Mouse (Mus musculus) heart, adult 11 months (tissue): ENCODE data around the gene Grip1.
A peak's percentile ranks its signal among the peaks of the same experiment; 100 is the strongest.

ENCODE experiments used
- DNase-seq: peaks from one replicate; pipeline ENCODE4 v3.0.0; 2022

Gene Grip1

DNA sequence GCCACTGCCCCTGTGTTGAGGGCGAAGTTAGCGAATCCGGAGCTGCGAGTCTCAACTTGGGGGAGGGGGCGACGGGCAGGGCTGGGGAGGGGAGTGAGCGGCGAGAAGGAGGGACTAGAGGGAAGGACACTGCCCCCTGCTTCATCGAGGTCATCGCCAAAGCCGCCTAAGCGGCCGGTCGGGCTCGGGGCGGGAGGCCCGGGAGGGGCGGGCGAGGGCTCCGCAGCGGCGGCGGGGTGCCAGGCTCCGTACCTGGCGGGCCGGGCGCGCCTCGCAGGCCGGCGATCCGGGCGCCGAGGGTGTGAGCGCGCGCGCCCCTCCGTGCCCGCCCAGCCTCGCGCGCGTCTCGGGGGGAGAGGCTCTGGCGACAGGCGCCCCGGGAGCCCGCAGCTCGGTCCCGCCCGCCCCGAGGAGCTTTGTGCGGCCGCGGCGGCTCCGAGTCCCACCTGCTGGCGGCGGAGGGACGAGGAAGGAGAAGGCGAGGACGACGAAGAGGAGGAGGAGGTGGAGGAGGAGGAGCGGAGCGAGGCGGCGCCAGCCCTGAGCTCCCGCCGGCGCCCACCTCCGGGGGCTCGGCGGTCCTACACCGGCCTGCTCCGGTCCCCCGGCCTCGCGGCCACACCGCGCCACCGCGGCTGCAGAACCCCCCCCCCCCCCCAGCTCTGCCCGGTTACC lies at the start of gene Grip1:
Gene Grip1 (plus strand): TSS at position 400 of the 675 bp plus-strand sequence.
- DNase-seq: peak; percentile 84

DNA sequence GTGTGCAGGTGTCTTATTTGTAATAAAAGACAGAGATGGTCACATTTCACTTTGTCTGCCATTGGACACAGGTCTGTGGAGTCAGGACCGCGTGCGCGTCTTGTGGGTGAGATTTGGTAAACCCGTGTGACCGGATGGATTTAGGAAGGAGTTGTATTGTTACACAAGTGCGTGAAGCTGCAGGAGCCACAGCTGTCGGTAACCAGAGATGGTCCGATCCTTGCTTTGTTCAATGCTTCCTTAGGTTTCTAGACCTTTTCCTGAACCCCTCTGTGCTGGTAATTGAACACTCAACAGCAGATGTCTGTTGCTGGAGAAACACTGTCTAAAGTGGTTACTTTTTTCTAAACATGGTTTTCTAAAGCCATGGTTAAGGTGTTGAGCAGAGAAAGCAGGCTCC lies 48.5 kb upstream of the Grip1 start:
- peak; percentile 74 for DNase-seq

DNA sequence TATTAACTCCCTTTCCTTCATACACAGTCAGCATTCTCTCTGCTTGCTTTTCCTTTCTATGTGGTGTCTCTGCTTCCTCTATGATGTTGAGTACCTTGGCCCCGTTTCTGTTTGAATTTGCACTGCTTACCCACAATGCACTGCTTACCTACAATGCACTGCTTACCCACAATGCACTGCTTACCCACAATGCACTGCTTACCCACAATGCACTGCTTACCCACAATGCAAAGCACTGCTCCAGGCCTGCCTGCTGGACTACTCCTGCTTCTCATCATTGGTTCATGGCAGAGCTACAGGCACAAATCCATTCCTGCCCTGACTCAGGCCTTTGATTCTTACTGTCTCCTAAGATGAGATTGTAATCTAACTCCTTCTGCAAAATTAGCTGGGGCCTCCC lies 48.0 kb upstream of the Grip1 start:
- DNase-seq: no peak

DNA sequence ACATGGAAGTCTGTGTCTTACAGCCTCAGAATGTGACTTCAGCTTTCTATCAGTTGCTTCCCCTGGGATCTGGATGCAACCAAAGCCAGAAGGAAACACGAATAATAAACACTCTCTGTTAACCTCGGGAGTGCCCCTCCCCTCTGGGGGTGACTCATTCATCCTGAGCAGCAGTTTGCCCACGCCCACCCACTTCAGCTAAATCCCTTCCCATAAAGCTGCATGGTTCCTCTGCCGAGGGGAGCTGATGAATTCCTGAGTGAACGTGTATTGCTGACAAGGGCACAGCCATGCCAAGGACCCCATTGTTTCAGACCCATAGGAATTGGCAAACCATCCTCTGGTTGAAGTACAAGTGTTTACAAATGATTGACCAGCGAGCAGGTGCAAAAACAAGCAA lies 45.3 kb upstream of the Grip1 start:
- DNase-seq: peak; percentile 85

DNA sequence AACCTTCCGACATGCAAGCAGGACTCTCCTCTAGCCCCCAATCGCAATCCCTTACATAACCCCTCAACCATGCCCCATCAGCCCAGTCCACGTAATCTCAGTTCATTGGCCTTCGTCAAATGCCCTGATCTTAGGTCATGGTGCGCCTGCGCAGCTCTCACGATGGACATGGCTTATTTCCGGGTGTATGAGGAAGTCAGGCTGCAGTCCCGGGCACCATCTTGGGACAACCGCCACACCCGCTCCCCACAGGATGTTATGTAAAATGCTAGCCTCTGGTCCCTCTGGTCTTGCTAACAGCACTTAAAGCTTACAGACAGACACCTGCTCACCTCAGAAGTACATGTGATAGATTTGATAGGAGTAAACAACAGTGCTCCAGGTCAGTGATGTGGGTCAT lies 40.4 kb upstream of the Grip1 start:
- peak; percentile 75 for DNase-seq

DNA sequence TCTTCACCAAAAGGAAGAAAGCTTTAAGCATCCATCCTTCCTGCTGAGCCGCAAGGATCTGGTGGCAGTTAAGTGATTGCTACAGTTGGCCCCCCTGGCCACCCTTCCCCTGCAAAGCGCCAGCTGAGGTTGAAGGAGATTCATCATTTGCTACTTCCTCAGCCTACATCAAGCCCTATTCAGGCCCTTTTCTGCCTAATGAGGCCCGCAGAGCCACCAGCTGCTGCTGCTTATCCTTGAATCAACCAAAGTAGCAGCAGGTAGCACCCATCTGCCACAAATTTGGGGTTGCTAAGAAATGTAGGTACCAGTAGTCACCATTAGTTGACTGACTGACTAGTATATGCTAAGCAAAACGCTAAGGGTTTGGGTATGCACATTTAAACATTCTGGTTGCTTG lies 38.5 kb upstream of the Grip1 start:
- DNase-seq: no peak

DNA sequence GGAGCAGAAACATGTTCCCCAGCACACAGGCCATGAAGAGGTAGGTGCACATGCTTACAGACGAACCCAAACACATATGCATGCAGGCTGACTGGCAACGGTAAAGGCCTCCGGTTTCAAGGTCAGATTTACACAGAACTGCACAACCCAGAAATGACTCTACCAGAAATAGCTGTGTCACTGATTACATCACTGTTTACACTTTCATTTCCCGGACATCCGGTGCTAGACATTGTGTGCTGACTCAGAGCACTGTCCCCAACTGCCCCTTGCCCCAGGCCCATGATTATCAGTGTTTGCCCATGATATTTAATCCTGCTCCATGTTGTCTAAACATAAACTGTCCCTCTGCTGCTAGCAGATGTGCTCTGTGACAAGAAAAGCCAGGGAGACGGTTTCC lies 32.2 kb upstream of the Grip1 start:
- DNase-seq: peak; percentile 88

DNA sequence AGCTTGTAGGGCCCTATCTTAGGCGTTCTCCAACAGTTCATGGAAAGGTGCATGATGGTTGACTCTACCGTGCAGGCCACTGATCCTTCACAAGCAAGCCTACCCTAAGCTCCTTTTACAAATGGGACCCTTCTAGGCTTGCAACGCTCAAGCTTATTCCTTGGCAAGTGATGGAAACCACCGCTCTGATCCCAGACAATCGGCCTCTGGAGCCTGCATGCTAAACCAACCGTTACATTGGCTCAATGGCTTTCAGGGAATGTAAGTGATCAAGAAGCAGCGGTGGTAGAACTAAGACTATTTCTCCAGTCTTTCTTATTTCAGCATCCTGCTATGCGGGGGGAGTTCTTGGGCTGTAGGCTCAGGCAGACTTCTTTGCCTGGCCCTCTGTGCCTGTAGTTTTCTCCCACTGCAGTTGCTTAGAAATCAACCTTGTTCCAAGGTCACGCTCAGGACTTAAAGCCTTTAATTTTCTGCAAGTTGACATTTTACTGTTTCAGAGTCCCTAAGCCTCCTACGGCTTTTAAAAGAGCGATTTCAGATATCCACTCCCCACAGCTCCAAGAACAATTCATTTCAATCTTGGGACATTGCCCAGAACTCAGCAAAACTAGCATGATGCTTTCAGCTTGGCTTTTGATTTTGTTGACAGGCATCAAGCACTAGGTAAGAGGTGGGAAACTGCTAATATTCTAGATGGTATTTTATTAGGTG lies 29.7 kb upstream of the Grip1 start:
- DNase-seq: peak; percentile 78

DNA sequence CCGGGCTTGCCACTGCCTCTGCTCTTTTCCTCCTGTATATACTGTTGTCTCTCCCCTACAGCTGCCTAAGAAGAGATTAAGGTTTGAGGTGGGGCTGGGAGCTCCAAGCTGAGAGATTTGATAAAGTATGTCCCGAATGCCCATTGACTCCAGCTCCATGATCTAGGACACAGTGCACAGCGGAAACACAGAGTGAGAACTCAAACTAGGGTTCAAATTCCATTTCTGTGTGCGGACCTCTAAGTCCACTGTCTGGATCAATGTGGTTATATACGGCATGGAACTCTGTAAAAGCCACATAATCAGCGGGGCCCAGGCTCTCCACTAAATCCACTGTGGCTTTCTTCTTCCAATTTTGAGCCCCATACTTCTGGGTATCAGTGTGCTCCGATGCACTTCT lies 26.0 kb upstream of the Grip1 start:
- DNase-seq: peak; percentile 74

DNA sequence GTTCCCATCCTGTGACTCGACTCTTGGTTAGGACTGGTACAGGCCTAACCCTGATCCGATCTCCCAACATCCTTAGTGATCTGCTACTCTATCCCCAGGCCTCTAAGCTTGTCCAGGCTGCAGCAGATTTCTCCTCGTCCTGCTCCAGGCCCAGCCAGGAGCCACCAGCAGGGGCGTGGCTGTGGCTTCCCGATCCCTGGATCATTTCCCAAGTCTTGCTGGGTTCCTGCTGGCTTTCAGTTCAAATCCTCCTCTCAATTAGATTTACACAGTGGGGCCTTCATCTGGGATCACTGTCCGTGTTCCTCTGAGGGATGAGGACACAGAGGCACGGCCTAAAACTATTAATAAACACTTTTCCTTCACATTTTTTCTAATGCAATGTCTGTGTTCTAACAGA lies 25.5 kb upstream of the Grip1 start:
- peak; percentile 48 for DNase-seq

DNA sequence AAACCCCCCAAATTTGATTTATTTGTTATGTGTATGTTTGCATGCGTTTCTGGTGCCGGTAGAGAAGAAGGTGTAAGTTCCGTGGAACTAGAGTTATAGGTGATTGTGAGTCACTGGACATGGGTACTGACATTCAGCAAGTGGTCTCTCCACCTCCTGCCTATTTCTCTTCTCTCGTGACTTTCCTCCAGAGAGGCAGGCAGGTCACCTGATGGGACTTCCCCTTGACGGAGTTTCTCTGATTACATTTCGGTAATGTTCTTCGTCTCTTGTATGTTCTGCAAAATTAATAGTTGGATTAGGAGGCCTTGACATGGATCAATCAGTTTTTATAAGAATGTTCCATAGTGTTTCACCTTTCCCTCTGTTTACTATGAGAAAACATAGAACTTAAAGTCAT lies 23.4 kb upstream of the Grip1 start:
- peak; percentile 31 for DNase-seq

DNA sequence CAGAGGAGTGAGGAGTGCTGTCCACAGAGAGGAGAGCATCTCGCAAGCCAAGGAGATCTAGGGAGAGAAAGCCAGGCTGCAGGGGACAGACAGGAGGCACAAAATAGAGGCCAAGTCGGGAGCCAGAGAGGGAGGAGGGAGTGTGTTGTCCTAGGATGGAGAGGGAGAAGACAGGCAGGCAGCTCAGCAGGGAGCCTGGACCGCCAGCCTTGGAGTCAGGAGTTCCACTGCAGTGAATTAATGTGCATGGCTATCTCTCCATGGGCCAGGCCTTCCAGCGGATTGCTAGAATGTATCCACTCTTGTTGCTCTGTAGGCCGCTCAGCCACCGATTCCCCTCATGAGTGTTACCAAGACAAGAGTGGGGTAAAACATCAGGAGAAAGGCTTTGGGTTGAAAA lies 21.8 kb upstream of the Grip1 start:
- DNase-seq: peak; percentile 52

DNA sequence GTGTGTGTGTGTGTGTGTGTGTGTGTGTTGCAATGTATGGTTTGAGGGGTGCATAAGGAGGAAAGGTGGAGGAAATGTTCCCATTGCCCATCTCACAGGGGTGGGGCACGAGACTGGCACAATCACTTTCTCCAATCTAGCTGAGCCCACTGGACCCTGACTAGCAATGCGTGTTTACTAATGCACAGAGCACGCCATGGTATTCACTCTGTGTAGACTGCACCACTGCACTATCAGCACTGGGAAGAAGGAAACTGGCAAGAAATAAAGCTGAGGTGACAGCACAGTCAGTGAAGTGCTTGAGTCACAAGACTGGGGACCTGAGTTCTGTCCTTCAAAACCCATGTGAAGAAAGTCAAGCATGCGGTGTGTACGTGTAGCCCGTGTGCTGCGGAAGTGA lies 17.8 kb upstream of the Grip1 start:
- DNase-seq: peak; percentile 58

DNA sequence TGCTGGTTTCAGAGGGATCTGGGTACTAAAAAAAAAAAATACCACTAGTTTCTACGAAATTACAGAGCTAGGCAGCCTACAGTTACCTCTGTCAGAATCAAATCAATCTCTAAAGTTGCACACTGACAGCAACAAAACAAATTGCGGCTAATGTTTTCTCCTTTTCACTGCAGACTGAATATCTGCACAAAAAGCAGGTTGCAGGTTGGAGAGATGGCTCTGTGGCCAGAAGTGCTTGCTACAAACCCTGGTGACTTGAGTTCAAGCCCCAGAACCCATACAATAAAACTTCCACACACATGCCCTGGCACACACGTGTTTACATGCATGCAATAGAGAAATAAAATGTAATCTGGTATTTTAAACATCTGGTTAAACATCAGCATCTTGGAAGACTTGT lies 16.3 kb upstream of the Grip1 start:
- DNase-seq: peak; percentile 51

DNA sequence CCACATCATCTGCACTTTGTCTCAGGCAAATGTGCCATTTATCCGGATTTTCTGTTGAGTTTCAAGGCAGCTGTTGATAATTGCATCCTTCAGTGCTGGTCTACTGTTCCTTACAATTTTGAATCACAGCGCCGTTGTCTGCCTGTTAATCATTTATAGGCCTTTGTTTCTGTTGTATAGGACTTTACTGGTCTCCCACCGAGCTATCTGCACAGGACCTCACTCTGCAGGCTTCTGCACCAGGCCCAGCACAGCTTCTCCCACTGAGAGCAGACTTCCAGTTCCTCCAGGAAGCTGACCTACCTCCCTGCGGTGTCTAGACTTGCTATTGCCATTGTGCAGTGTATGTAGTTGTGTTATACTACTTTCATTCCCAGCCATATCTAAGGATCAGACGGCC lies 11.9 kb upstream of the Grip1 start:
- peak; percentile 73 for DNase-seq

DNA sequence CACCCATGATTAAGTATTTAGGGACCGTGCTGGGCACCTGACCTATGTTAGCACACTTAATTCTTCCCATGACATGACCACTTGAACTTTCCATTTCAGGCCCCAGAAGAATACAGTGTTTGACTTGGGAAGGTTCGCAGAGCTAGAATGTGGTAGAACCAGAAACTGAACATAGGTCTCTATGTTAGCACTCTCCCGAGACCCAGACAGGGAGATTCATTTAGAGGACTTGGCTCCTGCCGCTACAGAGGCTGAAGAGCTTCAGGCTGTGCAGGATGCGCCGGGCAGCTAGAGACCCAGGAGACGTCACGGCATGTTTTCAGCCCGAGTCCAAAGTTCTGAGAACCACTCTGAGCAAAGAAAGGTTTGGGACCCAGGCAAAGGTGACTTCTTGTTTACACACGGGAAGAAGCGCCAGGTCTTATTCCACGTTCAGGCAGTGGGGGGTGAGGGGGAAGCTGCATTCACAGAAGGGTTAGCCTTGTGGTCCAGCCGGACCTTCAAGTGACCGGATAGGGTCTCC lies 6.2 kb upstream of the Grip1 start:
- peak; percentile 81 for DNase-seq

DNA sequence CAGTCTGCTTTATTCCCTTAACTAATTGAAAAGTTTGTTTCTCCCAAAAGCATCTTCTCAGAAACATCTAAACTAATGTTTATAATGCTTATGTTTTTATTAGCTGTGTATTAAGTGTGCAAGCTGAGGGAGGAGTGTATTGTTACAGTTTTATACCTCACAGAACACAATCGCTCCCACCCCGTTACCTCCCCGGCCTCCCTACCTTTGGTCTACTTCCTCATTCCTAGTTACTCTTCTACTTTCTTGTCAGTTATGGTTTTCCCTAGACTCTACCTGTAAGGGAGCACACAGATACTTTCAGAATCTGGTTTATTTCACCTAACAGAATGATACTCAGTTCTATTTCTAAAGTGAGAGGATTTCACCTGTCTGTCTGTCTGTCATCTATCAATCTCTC lies 5.7 kb upstream of the Grip1 start:
- no peak for DNase-seq

DNA sequence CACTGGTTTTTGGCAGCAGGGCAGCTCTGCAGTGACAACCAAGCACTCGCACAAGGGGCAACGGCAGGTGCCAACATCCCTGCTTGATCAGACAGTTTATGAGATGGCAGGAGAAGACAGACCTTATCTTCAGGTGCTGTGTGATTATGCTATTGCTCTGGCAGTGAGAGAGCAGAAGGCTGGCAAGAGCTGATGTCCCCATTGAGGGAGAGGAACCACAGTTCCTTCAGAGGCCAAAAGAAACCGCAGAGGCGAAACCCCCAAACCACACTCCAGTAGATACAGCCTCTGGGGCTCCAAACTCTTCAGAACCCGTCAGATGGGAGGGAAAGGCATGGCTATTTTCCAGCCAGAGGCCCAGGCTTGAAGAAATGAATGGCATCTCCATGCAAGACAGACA lies 932 bp upstream of the Grip1 start:
- DNase-seq: peak; percentile 73

DNA sequence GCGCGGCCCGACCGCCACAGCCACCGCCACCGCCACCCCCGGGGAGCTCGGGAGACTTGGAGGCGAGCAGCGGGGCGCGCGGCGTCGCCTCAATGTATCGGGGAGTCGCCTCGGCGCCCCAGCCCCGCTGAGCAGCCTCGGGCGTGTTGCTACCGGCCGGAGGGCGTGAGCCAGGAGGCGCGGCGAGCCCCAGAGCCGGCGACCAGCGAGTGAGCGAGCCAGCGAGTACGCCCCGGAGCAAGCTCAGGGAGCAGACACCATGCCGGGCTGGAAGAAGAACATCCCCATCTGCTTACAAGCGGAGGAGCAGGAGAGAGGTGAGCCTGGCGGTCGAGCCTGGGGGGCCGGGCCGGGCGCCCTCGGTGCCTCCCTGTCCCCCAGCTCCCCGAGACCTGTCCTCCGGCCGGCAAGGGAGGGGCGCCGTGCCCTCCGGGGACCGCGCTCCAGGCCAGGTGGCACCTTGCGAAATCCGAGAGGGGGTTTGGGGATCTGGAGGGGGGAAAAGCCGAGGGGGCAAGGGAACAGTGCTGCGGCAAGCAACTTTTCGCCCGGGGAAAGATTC lies 557 bp downstream of the Grip1 start:
- DNase-seq: peak; percentile 87

DNA sequence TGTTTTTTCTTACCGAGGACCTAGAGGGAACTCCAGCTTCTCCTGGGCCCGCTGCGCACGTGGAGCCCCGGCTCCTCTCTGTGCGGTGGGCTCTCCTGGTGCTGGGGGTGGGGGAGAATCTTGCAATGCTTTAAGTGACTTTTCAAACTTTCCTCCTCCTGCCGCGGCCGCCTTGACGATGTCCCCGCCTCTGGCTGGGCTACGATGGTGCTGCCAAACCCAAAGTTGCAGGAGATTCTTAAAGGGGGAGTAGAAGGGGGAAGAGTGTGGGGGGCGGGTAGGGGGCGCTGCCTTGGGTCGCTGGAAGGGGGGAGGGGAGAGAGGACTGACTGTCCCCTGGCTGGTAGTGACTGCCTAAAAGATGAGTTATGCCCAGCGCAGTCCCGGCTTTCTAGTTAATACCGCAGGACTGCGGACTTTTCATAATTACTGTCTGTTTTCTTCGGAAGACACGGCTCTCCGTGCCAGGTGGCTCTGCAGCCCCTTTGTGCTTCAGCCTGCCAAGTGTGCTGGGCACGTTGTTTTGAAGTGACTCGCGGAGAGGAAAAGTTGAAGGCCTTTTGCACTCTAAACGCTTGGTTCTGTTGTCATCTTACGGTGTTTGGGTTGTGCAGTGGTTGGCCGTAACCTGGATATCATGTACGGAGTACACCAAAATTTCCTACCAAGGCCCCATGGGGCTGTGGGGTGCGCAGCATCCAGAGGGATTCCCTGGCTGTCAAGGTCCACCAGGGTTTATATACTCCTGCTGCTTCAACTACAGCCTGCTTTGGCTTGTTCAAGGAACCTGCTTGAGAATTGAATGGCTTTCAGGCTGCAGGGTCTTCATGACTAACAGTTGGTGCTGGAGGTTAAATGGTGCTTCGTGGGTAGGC lies 1.3 kb downstream of the Grip1 start:
- peak; percentile 83 for DNase-seq

DNA sequence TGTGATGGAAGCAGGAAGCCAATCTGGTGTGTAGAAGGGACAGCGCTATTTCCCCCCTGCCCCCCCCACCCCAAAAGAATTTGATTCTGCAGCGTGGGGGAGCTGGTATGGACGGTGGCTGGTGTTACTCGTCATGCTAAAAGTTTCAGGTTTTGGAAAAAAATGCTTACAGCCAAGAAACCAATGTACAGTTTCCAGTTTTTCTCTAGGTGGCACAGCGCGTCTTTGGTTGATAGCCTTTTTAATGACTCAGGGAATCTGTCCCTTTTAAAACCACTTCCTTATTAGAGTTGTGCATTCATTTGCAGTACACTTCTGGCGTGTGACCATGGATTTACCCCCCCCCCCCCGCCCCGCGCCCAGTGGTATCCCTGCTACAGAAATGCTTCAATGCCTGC lies 1.9 kb downstream of the Grip1 start:
- DNase-seq: peak; percentile 44

DNA sequence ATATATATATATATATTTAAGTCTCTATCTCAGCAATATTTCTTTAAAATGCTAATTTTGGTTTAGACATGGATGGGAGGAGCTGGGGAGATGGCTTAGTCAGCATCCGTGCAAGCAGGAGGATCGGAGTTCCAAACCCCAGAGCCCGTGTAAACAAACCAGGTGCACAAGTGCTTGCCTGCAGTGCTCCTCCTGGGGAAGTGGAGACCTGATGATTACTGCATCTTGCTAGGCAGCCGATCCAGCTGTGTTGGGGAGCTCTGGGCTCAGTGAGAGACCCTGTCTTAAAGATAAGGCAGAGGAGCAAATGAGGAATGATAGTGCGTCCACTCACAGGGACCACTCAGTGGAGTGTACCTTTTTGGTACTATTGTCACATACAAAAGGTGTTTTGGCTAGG lies 3.5 kb downstream of the Grip1 start:
- peak; percentile 68 for DNase-seq

DNA sequence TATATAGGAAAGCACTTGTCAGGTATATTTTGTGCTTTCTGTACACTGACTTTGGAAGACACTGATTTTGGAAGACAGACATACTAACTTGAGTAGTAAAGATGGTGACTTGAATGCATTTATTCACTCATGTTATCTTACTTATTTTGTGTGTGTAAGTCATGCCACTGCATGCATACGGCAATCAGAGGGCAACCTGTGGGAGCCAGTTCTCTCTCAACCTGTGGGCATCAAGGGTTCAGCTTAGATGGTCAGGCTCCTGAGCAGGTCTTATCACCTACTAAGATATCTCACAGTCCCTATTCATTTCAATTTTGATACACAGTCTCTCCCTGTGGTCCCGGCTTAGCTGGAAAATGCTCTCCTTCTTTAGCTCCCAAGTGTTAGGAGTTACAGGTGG lies 5.4 kb downstream of the Grip1 start:
- DNase-seq: peak; percentile 66
